Mouse (Mus musculus): ENCODE measurements around the gene Trafd1. TPM values are rescaled to one million over a fixed set of nuclear protein-coding genes. Genes with fewer than 3 reads are reported as not detected.
"Not testable (repeated sequence)": the region's sequence is repeated elsewhere in the genome, so short reads cannot be mapped to it uniquely, and the experiment has no call there.

Trafd1 gene
- polyA plus RNA-seq, 1 experiment: 34.2 TPM

- H3K9me3 ChIP-seq: no peaks in the 10 kb centered on the region
- H3K36me3 ChIP-seq (replicated peaks; ENCODE audit: low read length): peaks cover 97% of the 10 kb centered on the region
- H3K4me1 ChIP-seq: peaks cover 47% of the 10 kb centered on the region
- no peak overlapping the region for H3K4me3 ChIP-seq (replicated peaks)
- H3K27me3 ChIP-seq (replicated peaks): no peaks in the 10 kb centered on the region
- TF ChIP-seq GATA1 (IDR thresholded peaks at IDR 0.05; ENCODE audit: borderline replicate concordance, low read length): no peak
- TF ChIP-seq FLI1 (IDR thresholded peaks at IDR 0.05; ENCODE audit: low read length): no peak
Measured at GRCm38 (mm10) chr5:121335426-121335825, 50.0 kb downstream of the Trafd1 start.

GRCm38 (mm10) chr5:121334454-121334853, 51.0 kb downstream of the Trafd1 start:
- Histone ChIP-seq H3K27me3 (replicated peaks) (no peaks in the 10 kb centered on the region), H3K4me1 (peaks cover 41% of the 10 kb centered on the region), H3K4me3 (replicated peaks) (no peak overlapping the region), H3K9me3 (no peaks in the 10 kb centered on the region), H3K36me3 (replicated peaks; ENCODE audit: low read length) (peaks cover 94% of the 10 kb centered on the region)
- TF ChIP-seq FLI1 (IDR thresholded peaks at IDR 0.05; ENCODE audit: low read length) (no peak), GATA1 (IDR thresholded peaks at IDR 0.05; ENCODE audit: borderline replicate concordance, low read length) (no peak)

- no peaks in the 10 kb centered on the region for H3K27me3 ChIP-seq (replicated peaks)
- no peak overlapping the region for H3K4me3 ChIP-seq (replicated peaks)
- H3K9me3 ChIP-seq: no peaks in the 10 kb centered on the region
- H3K36me3 ChIP-seq (replicated peaks; ENCODE audit: low read length): peaks cover 94% of the 10 kb centered on the region
- no peak for TF ChIP-seq GATA1 (IDR thresholded peaks at IDR 0.05; ENCODE audit: borderline replicate concordance, low read length)
- TF ChIP-seq FLI1 (IDR thresholded peaks at IDR 0.05; ENCODE audit: low read length): no peak
- peaks cover 42% of the 10 kb centered on the region for H3K4me1 ChIP-seq
Measured at GRCm38 (mm10) chr5:121333976-121334375, 51.5 kb downstream of the Trafd1 start.

GRCm38 (mm10) chr5:121331731-121332130, 53.7 kb downstream of the Trafd1 start:
- no peaks in the 10 kb centered on the region for H3K9me3 ChIP-seq
- H3K4me1 ChIP-seq: peaks cover 46% of the 10 kb centered on the region
- TF ChIP-seq FLI1 (IDR thresholded peaks at IDR 0.05; ENCODE audit: low read length) (no peak), GATA1 (IDR thresholded peaks at IDR 0.05; ENCODE audit: borderline replicate concordance, low read length) (no peak)
- H3K36me3 ChIP-seq (replicated peaks; ENCODE audit: low read length): peaks cover 92% of the 10 kb centered on the region
- H3K4me3 ChIP-seq (replicated peaks): no peak overlapping the region
- H3K27me3 ChIP-seq (replicated peaks): no peaks in the 10 kb centered on the region

DNA sequence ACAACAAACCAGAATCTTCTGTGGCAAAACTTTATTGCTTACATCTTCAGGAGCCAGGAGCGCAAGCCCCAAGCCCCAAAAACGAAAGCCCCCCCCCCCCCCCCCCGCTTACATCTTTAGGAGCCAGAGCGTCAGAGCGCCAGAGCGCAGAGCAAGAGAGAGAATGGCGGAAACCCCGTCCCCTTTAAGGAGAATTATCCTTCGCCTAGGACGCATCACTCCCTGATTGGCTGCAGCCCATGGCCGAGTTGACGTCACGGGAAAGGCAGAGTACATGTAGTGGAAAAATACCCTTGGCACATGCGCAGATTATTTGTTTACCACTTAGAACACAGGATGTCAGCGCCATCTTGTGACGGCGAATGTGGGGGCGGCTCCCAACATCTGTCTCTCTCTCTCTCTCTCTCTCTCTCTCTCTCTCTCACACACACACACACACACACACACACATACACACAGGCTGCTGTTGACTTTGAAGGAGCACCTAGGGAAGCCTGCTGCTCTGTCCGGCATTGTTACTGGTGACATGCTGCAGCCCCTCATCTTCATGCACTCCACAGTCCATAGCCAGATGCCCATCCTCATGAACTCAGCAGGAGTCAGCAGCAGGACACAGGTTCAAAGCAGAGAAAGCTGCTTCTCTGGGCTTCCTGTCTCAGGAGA, 55.1 kb downstream of the Trafd1 start:
- Histone ChIP-seq H3K36me3 (replicated peaks; ENCODE audit: low read length) (peaks cover 92% of the 10 kb centered on the region), H3K4me1 (peaks cover 49% of the 10 kb centered on the region)
- H3K27me3 ChIP-seq (replicated peaks); H3K4me3 ChIP-seq (replicated peaks); H3K9me3 ChIP-seq: not testable (repeated sequence)

GRCm38 (mm10) chr5:121329333-121330058, 55.9 kb downstream of the Trafd1 start:
- TF ChIP-seq FLI1 (IDR thresholded peaks at IDR 0.05; ENCODE audit: low read length) (no peak), GATA1 (IDR thresholded peaks at IDR 0.05; ENCODE audit: borderline replicate concordance, low read length) (no peak)
- peaks cover 46% of the 10 kb centered on the region for H3K4me1 ChIP-seq
- peaks cover 92% of the 10 kb centered on the region for H3K36me3 ChIP-seq (replicated peaks; ENCODE audit: low read length)
- peak overlapping the region; percentile 23 for H3K4me3 ChIP-seq (replicated peaks)
- no peaks in the 10 kb centered on the region for H3K9me3 ChIP-seq
- H3K27me3 ChIP-seq (replicated peaks): no peaks in the 10 kb centered on the region

DNA sequence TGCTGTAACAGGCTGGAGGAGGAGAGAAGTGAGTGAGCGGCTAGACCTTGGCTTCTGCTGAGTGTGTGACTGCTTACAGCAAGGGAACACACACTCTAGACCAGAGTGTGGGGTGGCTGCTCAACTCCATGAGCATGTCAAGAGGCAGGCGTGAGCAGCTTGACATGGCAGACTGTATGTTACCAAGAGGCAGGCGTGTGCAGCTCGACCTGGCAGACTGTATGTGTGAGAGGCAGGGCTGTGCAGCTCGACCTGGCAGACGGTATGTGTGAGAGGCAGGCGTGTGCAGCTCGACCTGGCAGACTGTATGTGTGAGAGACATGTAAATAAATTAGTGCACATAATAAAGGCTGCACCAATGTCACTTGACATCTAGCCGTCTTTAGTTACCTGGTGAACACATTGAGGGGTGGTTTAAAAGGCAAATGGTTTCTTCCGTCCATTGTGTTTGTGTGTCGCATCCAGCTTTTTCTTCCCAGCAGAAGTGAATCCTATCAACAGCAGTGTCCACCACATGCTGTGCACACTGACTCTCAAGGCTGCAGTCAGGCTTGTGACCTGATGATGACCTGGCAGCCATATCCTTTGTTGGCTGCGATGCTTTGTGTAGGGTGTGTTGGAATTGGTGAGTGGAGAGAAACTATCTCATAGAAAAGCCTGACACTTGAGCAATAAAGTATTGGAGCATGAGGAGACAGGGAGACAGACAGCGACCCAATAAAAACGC, 59.2 kb downstream of the Trafd1 start:
- H3K9me3 ChIP-seq: no peaks in the 10 kb centered on the region
- TF ChIP-seq GATA1 (IDR thresholded peaks at IDR 0.05; ENCODE audit: borderline replicate concordance, low read length) (no peak), FLI1 (IDR thresholded peaks at IDR 0.05; ENCODE audit: low read length) (no peak)
- H3K4me3 ChIP-seq (replicated peaks): no peak overlapping the region
- H3K27me3 ChIP-seq (replicated peaks): no peaks in the 10 kb centered on the region
- peaks cover 60% of the 10 kb centered on the region for H3K4me1 ChIP-seq
- peaks cover 94% of the 10 kb centered on the region for H3K36me3 ChIP-seq (replicated peaks; ENCODE audit: low read length)

Other genes with a start within 250 kb of the Trafd1 start
- gene Ptpn11, start 194.2 kb downstream of the Trafd1 start, polyA plus RNA-seq (2012; ENCODE audit: insufficient read depth, low replicate concordance): 45.4 and 67.9 TPM in 2 replicates
- 95.5 and 547 TPM in 2 replicates for gene Rpl6, start 181.2 kb downstream of the Trafd1 start, polyA plus RNA-seq (2012; ENCODE audit: insufficient read depth, low replicate concordance)
- 8.6 and 14.0 TPM in 2 replicates for gene Hectd4, start 165.4 kb downstream of the Trafd1 start, polyA plus RNA-seq (2012; ENCODE audit: insufficient read depth, low replicate concordance)
- 1.0 TPM in 1 of 2 replicates, not detected in the other for gene Naa25, start 12.3 kb upstream of the Trafd1 start, polyA plus RNA-seq (2012; ENCODE audit: insufficient read depth, low replicate concordance)
- 0.93 TPM in 1 of 2 replicates, not detected in the other for gene Tmem116, start 66.3 kb upstream of the Trafd1 start, polyA plus RNA-seq (2012; ENCODE audit: insufficient read depth, low replicate concordance)
- 132 and 257 TPM in 2 replicates for gene Erp29, start 66.9 kb upstream of the Trafd1 start, polyA plus RNA-seq (2012; ENCODE audit: insufficient read depth, low replicate concordance)
- gene Adam1b, start 117.8 kb upstream of the Trafd1 start, polyA plus RNA-seq (2012; ENCODE audit: insufficient read depth, low replicate concordance): 0.07 TPM in 1 of 2 replicates, not detected in the other
- gene Adam1a, start 159.8 kb upstream of the Trafd1 start, polyA plus RNA-seq (2012; ENCODE audit: insufficient read depth, low replicate concordance): not detected in 2 replicates
- not detected in 2 replicates for gene Gm42878, start 159.8 kb upstream of the Trafd1 start, polyA plus RNA-seq (2012; ENCODE audit: insufficient read depth, low replicate concordance)
- 54.2 and 85.9 TPM in 2 replicates for gene Mapkapk5, start 160.3 kb upstream of the Trafd1 start, polyA plus RNA-seq (2012; ENCODE audit: insufficient read depth, low replicate concordance)
- 768 and 846 TPM in 2 replicates for gene Aldh2, start 208.2 kb upstream of the Trafd1 start, polyA plus RNA-seq (2012; ENCODE audit: insufficient read depth, low replicate concordance)
- gene Acad12, start 233.3 kb upstream of the Trafd1 start, polyA plus RNA-seq (2012; ENCODE audit: insufficient read depth, low replicate concordance): 2.2 and 2.6 TPM in 2 replicates